Comparison of ENCODE assay signal across 18 mouse cellular contexts in the genomic region with DNA sequence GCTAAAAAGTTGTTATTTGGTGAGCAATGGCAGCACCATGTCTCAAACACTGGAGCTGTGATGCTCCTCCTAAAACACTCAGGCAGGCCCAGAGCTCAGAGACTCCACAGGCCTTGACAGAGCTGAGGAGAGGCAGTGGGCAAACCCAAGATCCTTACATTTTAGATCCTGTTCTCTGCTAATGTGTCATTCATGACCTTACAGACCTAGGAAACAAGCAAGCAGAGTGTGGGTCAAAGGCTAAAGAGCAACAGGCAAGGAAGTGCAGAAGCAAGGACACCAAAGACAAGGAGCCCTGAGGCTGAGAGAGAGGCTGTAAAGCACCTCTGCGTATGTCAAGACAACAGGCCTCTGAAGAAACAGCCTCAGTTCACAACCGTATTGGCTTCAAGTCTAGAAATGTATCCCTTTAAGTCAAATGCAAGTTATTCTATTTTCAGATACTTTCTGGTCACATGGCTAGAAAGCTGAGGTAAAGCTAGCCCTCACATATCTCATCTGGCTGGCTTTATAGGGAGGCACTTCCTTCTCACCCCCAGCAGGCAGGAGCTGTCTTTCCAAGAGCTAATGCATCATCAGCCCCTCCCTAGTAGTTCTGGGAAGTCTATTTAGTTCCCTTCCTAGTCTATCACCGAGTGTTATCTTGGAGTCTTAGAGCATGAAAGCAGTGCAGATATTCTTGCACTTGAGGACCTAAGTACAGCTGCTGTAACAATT. TPM values are rescaled to one million over a fixed set of nuclear protein-coding genes. Genes with fewer than 3 reads are reported as not detected.
A peak's percentile ranks its signal among the peaks of the same experiment; 100 is the strongest.
DNase-seq lines count a peak whose midpoint lies in the region; TF ChIP-seq lines count a peak whose summit lies in the region.
"Had no signal": no experiment of that assay in that cellular context is flagged by ENCODE, and none has a peak within 500 bp of the region (broad histone marks: within the 10 kb centered on the region; RNA-seq: fewer than 3 reads in every experiment).

No protein-coding gene starts in this region.

- peak overlapping the region; percentile 67 for H3K27ac ChIP-seq in left cerebral cortex, adult 2 months
- no peak overlapping the region for H3K27ac ChIP-seq in forebrain, embryonic 10.5 days
- H3K27ac ChIP-seq: embryonic facial prominence, embryonic 10.5 days; hindbrain, embryonic 12.5 days; neural tube, embryonic 13.5 days had no signal

- no peak overlapping the region for H3K4me3 ChIP-seq in left cerebral cortex, adult 2 months
- H3K4me3 ChIP-seq in forebrain, embryonic 10.5 days: no peak overlapping the region
- H3K4me3 ChIP-seq: embryonic facial prominence, embryonic 10.5 days; erythroblast, embryonic 14.5 days; hindbrain, embryonic 12.5 days; neural tube, embryonic 13.5 days had no signal

- 82% methylated on average over 3 of the region's 3 CpGs for WGBS in forebrain, embryonic 10.5 days

- intact Hi-C loops in left cerebral cortex, adult 2 months (cut with DNase I): no loop called here

- peaks cover 61% of the 10 kb centered on the region for H3K36me3 ChIP-seq in forebrain, embryonic 10.5 days (replicated peaks)

- peaks cover 5% of the 10 kb centered on the region; the same call in 1 of the 2 replicates for H3K4me1 ChIP-seq in forebrain, embryonic 10.5 days
- H3K4me1 ChIP-seq: embryonic facial prominence, embryonic 10.5 days; hindbrain, embryonic 12.5 days; neural tube, embryonic 13.5 days had no signal

- TF ChIP-seq CTCF in left cerebral cortex, adult 2 months (IDR thresholded peaks at IDR 0.05): no peak

- H3K9me3 ChIP-seq in forebrain, embryonic 10.5 days: no peaks in the 10 kb centered on the region
- H3K9me3 ChIP-seq: embryonic facial prominence, embryonic 10.5 days; hindbrain, embryonic 12.5 days; neural tube, embryonic 13.5 days had no signal

- DNase-seq in heart, adult 11 months: peak; percentile 82
- DNase-seq in heart, adult 8-10 months (ENCODE audit: low spot score): no peak
- no peak for DNase-seq in left cerebral cortex, adult 2 months (ENCODE audit: extremely low spot score in 1 of 2, low spot score in 2 of 2)
- no peak for DNase-seq in left cerebral cortex, adult 18-20 months (ENCODE audit: low spot score in 2 of 2)
- DNase-seq in c-Kit-positive CD71-positive TER-119-negative erythroid progenitor cells, embryonic 14.5 days (ENCODE audit: low read depth): peak; percentile 34
- peak; percentile 5 for DNase-seq in skeletal muscle tissue, adult 2 months (ENCODE audit: low read depth, low spot score)
- DNase-seq in forebrain, embryonic 10.5 days (ENCODE audit: extremely low spot score, low spot score): no peak
- no peak for DNase-seq in urinary bladder, postnatal 36 days (ENCODE audit: low spot score in 2 of 2)
- DNase-seq: cerebellum, postnatal 25 days; gastrocnemius, postnatal 10 days; kidney, adult 18-20 months; left cerebral cortex, postnatal 4 days; lung, adult 2 months had no signal

- H3K27me3 ChIP-seq in forebrain, embryonic 10.5 days (ENCODE audit: poor library complexity, severe bottlenecking): no peaks in the 10 kb centered on the region
- H3K27me3 ChIP-seq: CH12.LX; hindbrain, embryonic 12.5 days; neural tube, embryonic 13.5 days had no signal

RNA-seq across cellular contexts. Expression of gene Slc35b3, which starts 14.2 kb away (rescaled TPM):
- 1 to 10 TPM; 2.7 to 5.5 (median 3.8) TPM for total RNA-seq in heart, adult 8-10 months (2022)
- total RNA-seq in left cerebral cortex, adult 2 months (2021): 10 to 100 TPM; 19.5 to 20.7 TPM
- total RNA-seq in left cerebral cortex, adult 18-20 months (2021): 10 to 100 TPM; 17.9 to 18.1 TPM
- polyA plus RNA-seq in forebrain, embryonic 10.5 days (2016; fragmentation: Nextera tagmentation; extraction: Ambion mirVana): 23.6 and 27.3 TPM in 2 replicates

Comparison
In these comparisons a context has a peak if more than half of its experiments do, and no peak if none do; other contexts are left out.
1. DNase-seq: peak in heart, adult 11 months (single experiment), c-Kit-positive CD71-positive TER-119-negative erythroid progenitor cells, embryonic 14.5 days (single experiment) and skeletal muscle tissue, adult 2 months (single experiment); none in heart, adult 8-10 months (single experiment), left cerebral cortex, adult 2 months (0 of 2), left cerebral cortex, adult 18-20 months (0 of 2), forebrain, embryonic 10.5 days (single experiment) and urinary bladder, postnatal 36 days (0 of 2).